Mouse (Mus musculus): ENCODE results near the gene Sec14l5. TPM values are rescaled to one million over a fixed set of nuclear protein-coding genes. Genes with fewer than 3 reads are reported as not detected.

The Sec14l5 gene
- polyA plus RNA-seq, 1 experiment: not detected

DNA sequence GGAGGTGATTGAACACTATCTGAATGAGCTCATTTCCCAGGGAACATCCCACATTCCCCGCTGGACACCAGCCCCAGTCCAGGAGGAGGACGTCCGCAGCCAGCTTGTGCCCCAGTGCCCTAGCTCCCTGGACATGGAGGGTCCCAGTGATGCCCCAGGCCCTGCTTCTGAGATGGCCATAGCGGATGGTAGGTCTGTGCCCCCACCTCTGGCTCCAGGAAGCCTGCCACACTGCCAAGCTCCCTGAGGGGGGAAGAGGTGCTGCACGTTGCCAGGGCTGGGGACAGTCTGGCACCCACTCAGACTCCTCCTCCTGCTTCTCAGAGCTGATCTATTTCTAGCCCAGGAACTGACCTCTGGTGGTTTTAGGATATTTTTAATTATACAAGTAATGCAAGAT, 21.9 kb downstream of the Sec14l5 start:
- Histone ChIP-seq H3K27ac (ENCODE audit: insufficient read depth, low read depth, low read length) (no peak overlapping the region), H3K4me3 (ENCODE audit: insufficient read depth, low read depth, low read length) (no peak overlapping the region), H3K4me1 (ENCODE audit: control insufficient read depth, insufficient read depth, low read length) (peaks cover 4% of the 10 kb centered on the region)
- 77% methylated on average over 5 of the region's 5 CpGs for WGBS
- TF ChIP-seq POLR2A (IDR thresholded peaks at IDR 0.05; ENCODE audit: insufficient read depth, low read depth, low read length) (no peak), CTCF (IDR thresholded peaks at IDR 0.05; ENCODE audit: insufficient read depth, low read depth, low read length) (no peak)

DNA sequence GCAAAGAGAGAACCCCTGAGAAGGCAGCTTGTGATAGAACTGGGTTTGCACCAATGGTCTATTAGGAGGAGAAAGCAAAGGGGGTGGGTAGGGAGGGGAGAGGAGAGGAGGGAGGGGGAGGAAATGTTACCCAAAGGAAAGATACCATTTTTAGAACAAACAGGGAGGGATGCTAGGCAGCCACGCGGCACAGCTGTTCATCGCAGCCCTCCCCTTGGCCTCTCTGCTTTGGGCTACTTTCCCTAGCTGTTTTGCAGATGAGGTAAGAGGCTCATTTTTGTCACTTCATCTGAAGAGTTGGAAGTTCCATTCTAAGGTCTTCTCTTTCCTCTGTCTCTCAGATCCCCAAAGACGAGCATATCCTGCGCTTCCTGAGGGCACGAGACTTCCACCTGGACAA, 25.7 kb downstream of the Sec14l5 start:
- H3K4me1 ChIP-seq (ENCODE audit: control insufficient read depth, insufficient read depth, low read length): peaks cover 4% of the 10 kb centered on the region
- TF ChIP-seq CTCF (IDR thresholded peaks at IDR 0.05; ENCODE audit: insufficient read depth, low read depth, low read length) (no peak), POLR2A (IDR thresholded peaks at IDR 0.05; ENCODE audit: insufficient read depth, low read depth, low read length) (no peak)
- no peak overlapping the region for H3K27ac ChIP-seq (ENCODE audit: insufficient read depth, low read depth, low read length)
- WGBS: 72% methylated on average over 6 of the region's 6 CpGs
- no peak overlapping the region for H3K4me3 ChIP-seq (ENCODE audit: insufficient read depth, low read depth, low read length)

DNA sequence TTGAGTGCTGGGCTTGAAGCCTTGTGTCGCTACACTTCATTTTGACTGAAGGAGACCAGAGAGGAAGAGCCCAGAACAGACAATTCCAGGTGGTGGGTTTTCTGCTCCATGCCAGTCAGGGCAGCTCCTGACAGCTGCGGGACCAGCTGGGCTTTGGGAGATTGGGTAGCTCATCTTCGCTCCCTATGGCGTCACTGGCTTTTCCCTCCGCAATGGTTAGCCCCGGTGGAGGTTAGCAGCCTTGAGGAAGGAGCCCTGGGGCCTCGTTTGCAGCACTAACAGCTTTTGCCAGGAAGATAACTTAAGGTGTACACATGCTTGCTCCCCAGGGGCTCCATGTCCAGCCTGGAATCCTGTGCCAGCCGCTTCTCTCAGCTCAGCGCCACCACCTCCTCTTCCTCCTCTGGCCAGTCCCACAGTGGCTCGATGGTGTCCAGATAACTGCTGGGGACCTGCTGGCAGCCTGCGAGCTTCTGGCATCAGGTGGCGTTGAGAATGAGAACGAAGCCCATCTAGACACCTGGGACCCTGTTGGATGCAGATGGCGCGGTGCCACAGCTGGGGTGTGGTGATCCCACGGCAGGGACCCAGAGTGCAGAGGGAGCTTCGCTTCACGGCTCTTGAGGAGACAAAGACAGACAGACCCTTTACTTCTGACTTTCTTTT, 36.5 kb downstream of the Sec14l5 start:
- H3K27ac ChIP-seq (ENCODE audit: insufficient read depth, low read depth, low read length): no peak overlapping the region
- TF ChIP-seq POLR2A (IDR thresholded peaks at IDR 0.05; ENCODE audit: insufficient read depth, low read depth, low read length) (no peak), CTCF (IDR thresholded peaks at IDR 0.05; ENCODE audit: insufficient read depth, low read depth, low read length) (no peak)
- 86% methylated on average over 18 of the region's 18 CpGs for WGBS
- H3K4me3 ChIP-seq (ENCODE audit: insufficient read depth, low read depth, low read length): no peak overlapping the region
- peaks cover 9% of the 10 kb centered on the region; the same call in 1 of the 2 replicates for H3K4me1 ChIP-seq (ENCODE audit: control insufficient read depth, insufficient read depth, low read length)

DNA sequence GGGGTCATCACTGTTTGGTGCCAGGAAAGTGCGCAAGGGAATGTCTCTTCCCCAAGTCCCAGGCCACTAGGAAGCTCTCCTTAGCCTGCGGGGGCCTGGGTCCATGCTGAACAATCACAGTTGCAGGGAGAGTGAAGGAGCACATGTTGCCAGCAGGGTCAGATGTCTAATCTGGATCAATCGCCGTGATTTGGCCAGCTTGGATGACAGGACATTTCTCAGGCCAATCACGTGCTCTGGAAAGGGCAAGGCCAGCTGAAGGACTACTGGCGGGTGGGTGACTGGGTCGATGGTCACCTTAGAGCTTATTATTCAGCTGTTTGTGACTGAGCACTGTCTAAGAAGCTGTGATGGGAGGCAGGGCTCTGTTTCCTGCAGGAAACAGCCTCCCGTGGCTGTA, 37.2 kb downstream of the Sec14l5 start:
- Histone ChIP-seq H3K4me3 (ENCODE audit: insufficient read depth, low read depth, low read length) (no peak overlapping the region), H3K27ac (ENCODE audit: insufficient read depth, low read depth, low read length) (no peak overlapping the region), H3K4me1 (ENCODE audit: control insufficient read depth, insufficient read depth, low read length) (peaks cover 9% of the 10 kb centered on the region; the same call in 1 of the 2 replicates)
- TF ChIP-seq POLR2A (IDR thresholded peaks at IDR 0.05; ENCODE audit: insufficient read depth, low read depth, low read length) (no peak), CTCF (IDR thresholded peaks at IDR 0.05; ENCODE audit: insufficient read depth, low read depth, low read length) (no peak)
- WGBS: 72% methylated on average over 8 of the region's 8 CpGs

DNA sequence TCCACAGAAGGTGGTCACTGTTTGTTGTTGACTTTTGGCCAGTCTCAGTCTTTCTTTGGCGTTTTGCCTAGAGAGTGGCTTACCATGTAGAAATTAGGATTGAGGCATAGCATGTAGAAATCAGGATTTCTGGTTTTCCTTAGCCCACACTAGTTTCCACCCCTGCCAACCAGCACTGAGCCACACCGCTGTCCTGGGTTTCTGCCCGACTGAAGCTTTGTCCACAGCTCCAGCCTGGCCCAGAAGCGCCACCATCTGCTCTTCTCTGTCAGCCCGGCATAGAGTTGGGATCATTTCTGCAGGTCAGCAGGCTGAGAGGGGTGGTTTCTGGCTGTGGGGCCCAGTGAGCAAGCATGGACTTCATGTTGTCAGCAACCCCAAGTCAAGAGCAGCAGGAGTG, 38.0 kb downstream of the Sec14l5 start:
- H3K4me1 ChIP-seq (ENCODE audit: control insufficient read depth, insufficient read depth, low read length): peaks cover 9% of the 10 kb centered on the region; the same call in 1 of the 2 replicates
- TF ChIP-seq CTCF (IDR thresholded peaks at IDR 0.05; ENCODE audit: insufficient read depth, low read depth, low read length) (no peak), POLR2A (IDR thresholded peaks at IDR 0.05; ENCODE audit: insufficient read depth, low read depth, low read length) (no peak)
- 75% methylated on average over 5 of the region's 5 CpGs for WGBS

DNA sequence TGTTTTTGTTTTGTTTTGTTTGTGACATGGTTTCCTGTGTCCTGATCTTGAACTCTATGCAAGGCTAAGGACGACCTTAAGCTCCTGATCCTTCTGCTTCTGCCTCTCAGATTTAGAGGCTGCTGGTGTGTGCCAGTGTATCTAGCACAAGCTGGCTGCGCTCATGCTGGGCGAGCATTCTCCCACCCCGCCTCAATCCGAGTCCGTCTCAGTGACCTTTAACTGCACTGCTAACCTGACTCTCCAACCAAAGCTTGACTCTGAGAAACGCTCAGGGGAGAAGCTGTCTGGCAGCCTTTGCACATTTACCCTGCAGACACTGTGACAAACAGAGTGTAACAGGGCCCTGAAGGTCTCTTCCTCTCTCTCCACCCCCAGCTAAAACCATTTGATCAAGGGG, 38.8 kb downstream of the Sec14l5 start:
- Histone ChIP-seq H3K4me3 (ENCODE audit: insufficient read depth, low read depth, low read length) (no peak overlapping the region), H3K4me1 (ENCODE audit: control insufficient read depth, insufficient read depth, low read length) (peaks cover 9% of the 10 kb centered on the region; the same call in 1 of the 2 replicates), H3K27ac (ENCODE audit: insufficient read depth, low read depth, low read length) (no peak overlapping the region)
- WGBS: 77% methylated on average over 7 of the region's 7 CpGs
- TF ChIP-seq POLR2A (IDR thresholded peaks at IDR 0.05; ENCODE audit: insufficient read depth, low read depth, low read length): no peak
- TF ChIP-seq CTCF (IDR thresholded peaks at IDR 0.05; ENCODE audit: insufficient read depth, low read depth, low read length): no peak

More for the DNA sequence above, 38.0 kb downstream of the Sec14l5 start:
- H3K27ac ChIP-seq (ENCODE audit: insufficient read depth, low read depth, low read length): no peak overlapping the region
- H3K4me3 ChIP-seq (ENCODE audit: insufficient read depth, low read depth, low read length): no peak overlapping the region

- TF ChIP-seq CTCF (IDR thresholded peaks at IDR 0.05; ENCODE audit: insufficient read depth, low read depth, low read length) (no peak), POLR2A (IDR thresholded peaks at IDR 0.05; ENCODE audit: insufficient read depth, low read depth, low read length) (no peak)
- Histone ChIP-seq H3K4me1 (ENCODE audit: control insufficient read depth, insufficient read depth, low read length) (peaks cover 9% of the 10 kb centered on the region; the same call in 1 of the 2 replicates), H3K4me3 (ENCODE audit: insufficient read depth, low read depth, low read length) (no peak overlapping the region), H3K27ac (ENCODE audit: insufficient read depth, low read depth, low read length) (no peak overlapping the region)
- WGBS: 49% methylated on average over 7 of the region's 7 CpGs
Observed at GRCm38 (mm10) chr16:5186234-5186633, 39.3 kb downstream of the Sec14l5 start.

DNA sequence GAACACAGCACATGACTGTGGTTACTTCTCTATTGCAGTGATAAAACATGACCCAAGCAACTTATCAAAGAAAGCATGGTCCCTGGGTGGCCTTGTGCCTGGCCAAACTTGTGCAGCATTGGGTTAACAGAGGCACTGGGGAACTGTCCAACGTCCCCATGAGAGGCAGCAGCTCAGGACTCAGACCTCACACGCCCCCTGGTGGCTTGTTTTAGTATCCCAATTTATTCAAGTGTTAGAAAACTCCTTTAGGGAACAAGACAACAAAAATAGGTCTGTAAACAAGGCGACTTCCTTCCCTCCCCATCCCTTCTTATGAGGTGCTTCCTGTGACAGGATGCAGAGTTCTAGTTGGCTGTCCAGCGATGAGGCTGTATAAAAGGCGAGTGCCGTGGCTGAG, 48.2 kb downstream of the Sec14l5 start:
- H3K4me3 ChIP-seq (ENCODE audit: insufficient read depth, low read depth, low read length): no peak overlapping the region
- H3K4me1 ChIP-seq (ENCODE audit: control insufficient read depth, insufficient read depth, low read length): no peaks in the 10 kb centered on the region
- TF ChIP-seq POLR2A (IDR thresholded peaks at IDR 0.05; ENCODE audit: insufficient read depth, low read depth, low read length) (no peak), CTCF (IDR thresholded peaks at IDR 0.05; ENCODE audit: insufficient read depth, low read depth, low read length) (0 out of 2 replicates have a peak, but pooled peaks have one; percentile 29)
- no peak overlapping the region for H3K27ac ChIP-seq (ENCODE audit: insufficient read depth, low read depth, low read length)
- 25% methylated on average over 6 of the region's 6 CpGs for WGBS

DNA sequence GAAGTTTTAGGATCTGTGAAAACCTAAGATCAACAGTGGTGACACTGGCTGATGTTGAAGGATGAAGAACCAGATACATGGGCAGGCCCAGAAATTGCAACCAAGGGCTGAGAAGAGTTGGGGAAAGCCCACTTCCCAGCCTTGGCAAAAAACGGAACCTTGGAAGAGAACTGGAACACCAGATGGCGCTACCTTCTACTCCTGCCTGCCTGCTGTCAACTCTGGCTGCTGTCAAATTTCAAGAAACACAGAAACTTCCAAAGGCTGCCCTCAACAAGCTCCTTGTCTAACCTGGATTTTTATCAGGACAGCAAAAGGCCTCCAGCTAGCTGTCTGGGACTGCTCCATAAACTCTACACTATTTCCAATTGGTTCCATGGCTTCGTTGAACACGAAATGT, 55.8 kb downstream of the Sec14l5 start:
- peak; percentile 48; the same call in 1 of the 2 replicates for TF ChIP-seq CTCF (IDR thresholded peaks at IDR 0.05; ENCODE audit: insufficient read depth, low read depth, low read length)
- TF ChIP-seq POLR2A (IDR thresholded peaks at IDR 0.05; ENCODE audit: insufficient read depth, low read depth, low read length): no peak
- 19% methylated on average over 4 of the region's 4 CpGs for WGBS

More for the DNA sequence above, 55.8 kb downstream of the Sec14l5 start:
- Histone ChIP-seq H3K27ac (ENCODE audit: insufficient read depth, low read depth, low read length) (no peak overlapping the region), H3K4me3 (ENCODE audit: insufficient read depth, low read depth, low read length) (peak overlapping the region; percentile 72; the same call in 1 of the 2 replicates), H3K4me1 (ENCODE audit: control insufficient read depth, insufficient read depth, low read length) (no peaks in the 10 kb centered on the region)

Data from olfactory bulb, adult 2 months (tissue).